Mouse (Mus musculus) stomach, embryonic 15.5 days (tissue): ENCODE results near the gene Hoxa13. TPM values are rescaled to one million over a fixed set of nuclear protein-coding genes. Genes with fewer than 3 reads are reported as not detected.

Source experiments
- ATAC-seq: fragments of 200-750 bp; cut with Nextera tagmentation; 2 replicates; pipeline ENCODE4 v1.8.0; 2017; ENCODE audit warnings: low read depth, moderate number of reproducible peaks, moderate TSS enrichment; ENCODE audit not compliant: insufficient read depth, low FRiP score
- H3K27ac ChIP-seq: fragments of 300-500 bp; sonication (generic); 2 replicates; pipeline ENCODE4 v1.5.1; 2015; ENCODE audit warnings: mild to moderate bottlenecking, inconsistent platforms
- H3K27me3 ChIP-seq: fragments of 300-500 bp; sonication (generic); replicated peaks from 2 replicates; pipeline ENCODE4 v1.6.1; 2015; ENCODE audit warnings: inconsistent platforms
- H3K36me3 ChIP-seq: fragments of 300-500 bp; sonication (generic); 2 replicates; pipeline ENCODE4 v1.6.1; 2015; ENCODE audit warnings: inconsistent platforms
- H3K4me1 ChIP-seq: fragments of 300-500 bp; sonication (generic); 2 replicates; pipeline ENCODE4 v1.6.1; 2015; ENCODE audit warnings: inconsistent platforms
- H3K4me2 ChIP-seq: fragments of 300-500 bp; sonication (generic); 2 replicates; pipeline ENCODE4 v1.6.1; 2015; ENCODE audit warnings: mild to moderate bottlenecking, inconsistent platforms
- H3K4me3 ChIP-seq: fragments of 300-500 bp; sonication (generic); replicated peaks from 2 replicates; pipeline ENCODE4 v1.5.1; 2015; ENCODE audit warnings: inconsistent platforms
- H3K9ac ChIP-seq: fragments of 300-500 bp; sonication (generic); 2 replicates; pipeline ENCODE4 v1.6.1; 2015; ENCODE audit warnings: inconsistent platforms
- H3K9me3 ChIP-seq: fragments of 300-500 bp; sonication (generic); 2 replicates; pipeline ENCODE4 v1.6.1; 2016; ENCODE audit warnings: inconsistent platforms
- WGBS: fragments of 180-500 bp; shearing (Covaris S2); methylation state at CpG from one replicate; pipeline ENCODE4 v1.1.7; 2015; 5-methylcytosine and 5-hydroxymethylcytosine counted together
- polyA plus RNA-seq: library from polyadenylated mRNA; unstranded; fragments of >200 nt; fragmentation: Nextera tagmentation; extraction: Ambion mirVana; gene quantifications from 2 replicates; pipeline ENCODE4 v1.2.1, GENCODE M21; 2015

Gene Hoxa13
- polyA plus RNA-seq, 1 experiment from 2014 or later: not detected

GRCm38 (mm10) chr6:52267691-52268090 lies 7.0 kb upstream of the Hoxa13 start:
- 5% methylated on average over 3 of the region's 3 CpGs for WGBS
- H3K27me3 ChIP-seq: peaks cover 92% of the 10 kb centered on the region
- H3K36me3 ChIP-seq: no peaks in the 10 kb centered on the region

GRCm38 (mm10) chr6:52267221-52267620 lies 6.5 kb upstream of the Hoxa13 start:
- Histone ChIP-seq H3K4me2 (no peak overlapping the region), H3K4me3 (no peak overlapping the region), H3K27me3 (peaks cover 92% of the 10 kb centered on the region), H3K27ac (no peak overlapping the region), H3K4me1 (no peaks in the 10 kb centered on the region), H3K36me3 (no peaks in the 10 kb centered on the region), H3K9ac (no peak overlapping the region), H3K9me3 (no peaks in the 10 kb centered on the region)
- WGBS: 18% methylated on average over 5 of the region's 5 CpGs
- no peak for ATAC-seq

More at GRCm38 (mm10) chr6:52267691-52268090, 7.0 kb upstream of the Hoxa13 start:
- H3K9me3 ChIP-seq: no peaks in the 10 kb centered on the region
- H3K27ac ChIP-seq: no peak overlapping the region
- ATAC-seq: no peak
- no peak overlapping the region for H3K9ac ChIP-seq
- H3K4me1 ChIP-seq: no peaks in the 10 kb centered on the region
- no peak overlapping the region for H3K4me3 ChIP-seq
- H3K4me2 ChIP-seq: no peak overlapping the region

DNA sequence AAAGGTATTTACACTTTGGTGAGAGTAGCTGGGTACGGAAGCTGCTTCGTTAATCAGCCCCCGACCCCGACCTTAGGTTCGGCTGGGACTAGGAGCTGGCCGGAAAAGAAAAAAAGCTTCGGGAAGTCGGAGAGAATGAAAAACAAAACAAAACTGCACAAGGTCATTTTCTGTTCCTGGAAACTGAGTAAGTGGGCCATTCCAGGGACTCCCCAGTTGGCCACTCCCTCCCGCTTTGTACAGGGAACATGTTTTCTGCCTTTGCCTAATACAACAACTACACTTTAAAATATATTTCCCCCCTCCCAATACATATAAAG lies 5.9 kb upstream of the Hoxa13 start:
- Histone ChIP-seq H3K4me2 (no peak overlapping the region), H3K9ac (no peak overlapping the region), H3K27ac (no peak overlapping the region), H3K4me1 (no peaks in the 10 kb centered on the region), H3K36me3 (no peaks in the 10 kb centered on the region), H3K9me3 (no peaks in the 10 kb centered on the region), H3K27me3 (peaks cover 95% of the 10 kb centered on the region), H3K4me3 (no peak overlapping the region)
- under 1% methylated on average over 9 of the region's 9 CpGs for WGBS
- no peak for ATAC-seq

DNA sequence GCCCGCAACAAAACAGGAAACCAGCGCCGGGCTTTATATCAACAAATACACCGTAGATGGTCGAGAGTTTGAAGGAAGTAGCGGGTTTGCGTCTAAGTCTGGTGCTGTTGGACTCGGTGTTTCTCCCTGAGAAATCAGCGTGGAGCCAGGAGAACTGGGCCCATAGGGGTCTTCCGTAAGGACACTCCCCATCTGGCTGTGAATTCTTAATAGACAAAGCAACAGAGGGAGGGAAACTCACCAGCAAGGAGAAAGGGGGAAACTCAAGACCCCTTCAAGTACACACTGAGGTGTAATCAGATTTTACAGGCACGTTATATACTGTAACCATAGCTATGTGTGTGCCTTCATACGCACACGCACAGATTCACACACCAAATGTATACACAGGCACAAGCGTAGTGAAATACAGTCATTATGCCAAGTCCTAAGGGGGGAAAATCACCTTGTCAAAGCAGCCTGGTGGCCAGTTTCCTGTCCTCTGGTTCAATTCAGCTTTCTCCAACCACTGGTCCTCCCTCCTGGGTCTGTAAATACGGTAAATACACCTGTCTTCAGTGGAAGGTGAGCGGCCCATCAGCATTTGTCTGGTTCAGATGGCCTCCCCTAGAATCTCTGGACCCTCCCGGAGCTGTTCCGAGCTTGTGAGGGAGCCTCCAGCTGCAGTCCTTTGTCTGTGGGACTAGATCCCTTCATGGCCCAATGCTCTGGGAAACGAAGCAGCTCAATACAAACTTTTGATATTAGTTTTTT lies 5.4 kb upstream of the Hoxa13 start:
- Histone ChIP-seq H3K27me3 (peaks cover 94% of the 10 kb centered on the region), H3K4me1 (no peaks in the 10 kb centered on the region), H3K9ac (no peak overlapping the region), H3K36me3 (no peaks in the 10 kb centered on the region), H3K4me2 (no peak overlapping the region), H3K27ac (no peak overlapping the region), H3K9me3 (no peaks in the 10 kb centered on the region), H3K4me3 (no peak overlapping the region)
- ATAC-seq: no peak
- WGBS: 2% methylated on average over 19 of the region's 19 CpGs

GRCm38 (mm10) chr6:52265306-52265912 lies 4.7 kb upstream of the Hoxa13 start:
- Histone ChIP-seq H3K27ac (no peak overlapping the region), H3K9me3 (no peaks in the 10 kb centered on the region), H3K9ac (no peak overlapping the region), H3K4me1 (peaks cover 6% of the 10 kb centered on the region; the same call in 1 of the 2 replicates), H3K27me3 (peaks cover 93% of the 10 kb centered on the region), H3K4me2 (no peak overlapping the region), H3K36me3 (no peaks in the 10 kb centered on the region), H3K4me3 (no peak overlapping the region)
- ATAC-seq: no peak
- WGBS: 3% methylated on average over 18 of the region's 18 CpGs

GRCm38 (mm10) chr6:52264106-52264790 lies 3.6 kb upstream of the Hoxa13 start:
- Histone ChIP-seq H3K36me3 (no peaks in the 10 kb centered on the region), H3K9me3 (no peaks in the 10 kb centered on the region), H3K9ac (no peak overlapping the region), H3K4me2 (no peak overlapping the region), H3K4me1 (peaks cover 12% of the 10 kb centered on the region), H3K27me3 (peaks cover 90% of the 10 kb centered on the region), H3K4me3 (no peak overlapping the region), H3K27ac (no peak overlapping the region)
- 6% methylated on average over 5 of the region's 5 CpGs for WGBS
- ATAC-seq: no peak

GRCm38 (mm10) chr6:52263321-52263585 lies 2.6 kb upstream of the Hoxa13 start:
- Histone ChIP-seq H3K4me1 (peaks cover 12% of the 10 kb centered on the region), H3K9me3 (no peaks in the 10 kb centered on the region), H3K4me3 (no peak overlapping the region), H3K36me3 (no peaks in the 10 kb centered on the region), H3K9ac (no peak overlapping the region), H3K27ac (no peak overlapping the region), H3K4me2 (no peak overlapping the region), H3K27me3 (peaks cover 90% of the 10 kb centered on the region)
- ATAC-seq: no peak
- WGBS: under 1% methylated on average over 6 of the region's 6 CpGs

DNA sequence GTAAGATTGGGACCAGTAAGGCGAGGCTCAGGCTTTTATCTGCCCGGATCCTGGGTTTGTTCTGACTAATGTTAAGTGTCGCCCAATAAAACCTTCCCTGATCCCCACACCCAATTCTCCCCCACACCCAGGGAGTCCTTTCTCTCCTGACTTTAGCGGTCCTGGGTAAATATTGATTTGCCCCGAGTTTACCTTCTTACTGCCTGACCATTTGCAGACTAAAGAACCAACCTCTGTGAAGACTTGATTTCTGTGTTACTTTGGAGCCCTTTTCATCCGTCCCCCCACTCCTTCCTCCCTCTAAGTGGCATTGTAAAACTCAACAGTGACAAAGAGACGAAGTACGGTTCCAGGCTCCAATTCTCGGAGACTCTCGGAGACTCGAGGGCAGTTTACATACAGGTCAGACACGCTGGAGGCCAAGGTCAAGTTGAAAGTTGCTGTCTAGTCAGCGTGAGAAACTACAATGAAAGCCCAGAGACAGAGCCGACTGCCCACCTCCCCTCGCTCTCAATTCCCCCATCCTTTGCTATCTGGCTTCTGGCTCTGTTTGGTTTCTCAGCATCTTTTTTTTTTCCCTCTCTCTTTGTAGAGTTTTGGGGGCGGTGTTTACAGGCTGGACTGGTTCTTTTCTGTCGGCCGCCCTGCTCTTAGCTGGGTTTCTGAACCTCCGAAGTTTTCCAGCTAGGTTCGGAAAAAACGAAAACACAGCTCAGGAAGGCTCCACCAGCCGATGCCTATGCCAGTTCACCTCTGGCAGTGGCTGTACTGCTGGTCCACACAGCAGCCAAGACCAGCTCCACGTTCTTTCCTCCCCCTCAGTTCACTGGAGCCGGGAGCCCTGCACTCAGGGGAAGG lies 2.0 kb upstream of the Hoxa13 start:
- H3K4me1 ChIP-seq: peaks cover 12% of the 10 kb centered on the region
- 2% methylated on average over 24 of the region's 24 CpGs for WGBS
- H3K36me3 ChIP-seq: no peaks in the 10 kb centered on the region
- no peaks in the 10 kb centered on the region for H3K9me3 ChIP-seq
- H3K27me3 ChIP-seq: peaks cover 88% of the 10 kb centered on the region
- no peak overlapping the region for H3K4me2 ChIP-seq
- no peak overlapping the region for H3K4me3 ChIP-seq
- H3K9ac ChIP-seq: no peak overlapping the region
- no peak overlapping the region for H3K27ac ChIP-seq
- no peak for ATAC-seq

- no peak overlapping the region for H3K9ac ChIP-seq
- H3K9me3 ChIP-seq: no peaks in the 10 kb centered on the region
- WGBS: 3% methylated on average over 9 of the region's 9 CpGs
- H3K4me1 ChIP-seq: peaks cover 12% of the 10 kb centered on the region
- ATAC-seq: no peak
- H3K4me3 ChIP-seq: no peak overlapping the region
- peaks cover 86% of the 10 kb centered on the region for H3K27me3 ChIP-seq
- no peak overlapping the region for H3K27ac ChIP-seq
- no peaks in the 10 kb centered on the region for H3K36me3 ChIP-seq
- no peak overlapping the region for H3K4me2 ChIP-seq
These were observed 1.2 kb upstream of the Hoxa13 start for GRCm38 (mm10) chr6:52261751-52262462.

DNA sequence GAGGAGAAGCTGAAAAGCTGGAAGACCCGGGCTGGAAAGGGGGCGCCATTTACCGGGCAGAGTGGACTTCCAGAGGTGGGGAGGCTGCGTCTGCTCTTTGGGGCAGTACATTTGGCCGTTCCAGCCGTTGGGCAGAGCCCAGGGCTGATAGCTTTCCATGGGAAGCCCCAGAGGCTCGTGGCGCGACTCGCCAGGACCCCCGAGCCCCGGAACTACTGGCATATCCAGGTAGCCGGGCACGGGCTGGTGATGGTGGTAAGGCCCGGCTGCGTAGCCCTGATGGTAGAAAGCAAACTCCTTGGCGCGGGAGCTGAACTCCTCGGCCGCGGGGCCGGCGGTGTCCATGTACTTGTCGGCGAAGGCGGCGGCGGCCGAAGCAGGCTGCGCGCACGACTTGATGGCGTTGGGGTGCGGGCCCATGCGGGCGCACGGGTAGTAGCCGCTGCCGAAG lies 844 bp downstream of the Hoxa13 start:
- H3K4me1 ChIP-seq: peaks cover 12% of the 10 kb centered on the region
- H3K4me3 ChIP-seq: peak overlapping the region; percentile 40
- no peak overlapping the region for H3K9ac ChIP-seq
- peak overlapping the region; percentile 74 for H3K4me2 ChIP-seq
- H3K27ac ChIP-seq: no peak overlapping the region
- no peaks in the 10 kb centered on the region for H3K9me3 ChIP-seq
- WGBS: 1% methylated on average over 39 of the region's 39 CpGs
- H3K27me3 ChIP-seq: peaks cover 81% of the 10 kb centered on the region
- H3K36me3 ChIP-seq: no peaks in the 10 kb centered on the region
- ATAC-seq: no peak

DNA sequence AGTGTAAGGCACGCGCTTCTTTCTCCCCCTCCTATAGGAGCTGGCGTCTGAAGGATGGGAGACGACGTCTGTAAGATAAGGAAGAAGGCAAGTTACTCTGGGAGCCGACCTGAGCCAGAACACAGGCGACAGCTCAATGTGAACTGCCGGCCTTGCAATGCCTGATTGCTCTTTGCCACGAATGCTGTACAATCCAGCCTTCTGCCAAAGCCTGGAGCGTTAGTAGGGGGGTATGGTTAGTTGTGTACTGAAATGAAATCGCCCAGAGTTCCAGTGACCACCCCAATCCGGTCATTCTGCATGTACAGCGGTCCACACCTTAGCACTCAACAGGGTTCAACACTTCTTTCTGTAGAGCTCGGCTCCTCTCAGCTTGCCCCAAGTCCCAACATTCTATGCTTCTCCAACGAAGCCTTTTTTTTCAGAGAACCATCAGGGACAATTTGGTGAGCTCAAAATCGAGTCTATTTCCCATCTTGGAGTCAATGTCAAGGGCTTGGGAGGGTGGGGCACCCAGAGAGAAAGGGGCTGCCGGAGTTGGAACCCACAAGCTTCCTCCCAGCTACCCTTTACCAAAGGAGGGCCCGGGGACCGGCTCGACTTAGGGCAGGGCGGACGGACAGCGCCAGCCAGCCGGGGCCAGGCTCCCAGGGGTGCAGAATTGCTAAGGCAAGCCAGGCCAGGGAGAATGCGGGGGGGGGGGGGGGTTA lies 1.4 kb downstream of the Hoxa13 start:
- no peak for ATAC-seq
- WGBS: under 1% methylated on average over 24 of the region's 25 CpGs
- Histone ChIP-seq H3K27ac (no peak overlapping the region), H3K9ac (no peak overlapping the region), H3K4me2 (no peak overlapping the region), H3K9me3 (no peaks in the 10 kb centered on the region), H3K36me3 (no peaks in the 10 kb centered on the region), H3K4me3 (no peak overlapping the region), H3K27me3 (peaks cover 78% of the 10 kb centered on the region), H3K4me1 (peaks cover 12% of the 10 kb centered on the region)
